Mouse (Mus musculus): ENCODE data around the gene 2010111I01Rik.

GRCm38 (mm10) chr13:62963358-62963757, 1.3 kb upstream of the 2010111I01Rik start:
- TF ChIP-seq CTCF (IDR thresholded peaks at IDR 0.05; ENCODE audit: low read depth) = no peak
- no peak for TF ChIP-seq EP300 (IDR thresholded peaks at IDR 0.05; ENCODE audit: low read depth)

Data from liver, embryonic 14.5 days (tissue).